Mouse (Mus musculus): Measurements from ENCODE around the gene Dpf3.

The Dpf3 gene

DNA sequence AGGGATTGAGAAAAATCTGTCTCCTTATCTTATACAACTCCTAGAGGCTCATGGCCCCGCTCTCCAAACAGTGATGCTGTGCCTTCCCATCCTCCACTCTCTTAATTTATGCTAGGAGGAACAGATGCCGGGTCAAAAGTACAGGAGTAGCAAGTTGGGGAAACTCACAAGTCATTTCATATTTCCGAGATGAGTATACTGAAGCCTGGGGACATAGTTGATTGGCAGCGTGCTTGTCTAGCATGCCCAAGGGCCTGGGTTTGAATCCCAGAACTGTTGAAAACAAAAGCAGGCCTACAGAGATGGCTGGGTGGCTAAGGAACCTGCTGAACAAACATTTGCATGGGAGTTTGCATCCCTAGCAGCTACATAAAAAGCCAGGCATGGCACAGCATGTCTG, 72.3 kb downstream of the Dpf3 start:
- no peak for DNase-seq (ENCODE audit: extremely low spot score, low spot score)

DNA sequence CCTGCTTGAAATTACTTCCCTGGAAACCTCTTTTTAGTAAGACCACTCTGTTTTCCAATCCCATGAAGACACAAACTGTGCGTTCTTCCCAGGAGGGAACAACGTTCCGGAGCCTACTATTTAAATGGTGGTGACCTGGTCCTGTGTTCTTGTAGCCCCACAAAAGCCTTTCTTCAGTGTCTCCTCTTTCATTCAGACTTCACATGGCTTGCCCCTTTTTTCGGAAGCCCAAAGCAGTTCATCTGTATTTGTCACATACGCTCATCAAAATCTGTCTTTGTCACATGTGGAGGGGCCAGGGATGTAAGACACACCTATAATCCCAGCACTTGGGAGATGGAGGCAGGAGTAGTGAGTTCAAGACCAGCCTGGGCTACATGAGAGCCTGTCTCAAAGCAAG, 73.8 kb downstream of the Dpf3 start:
- no peak for DNase-seq (ENCODE audit: extremely low spot score, low spot score)

DNA sequence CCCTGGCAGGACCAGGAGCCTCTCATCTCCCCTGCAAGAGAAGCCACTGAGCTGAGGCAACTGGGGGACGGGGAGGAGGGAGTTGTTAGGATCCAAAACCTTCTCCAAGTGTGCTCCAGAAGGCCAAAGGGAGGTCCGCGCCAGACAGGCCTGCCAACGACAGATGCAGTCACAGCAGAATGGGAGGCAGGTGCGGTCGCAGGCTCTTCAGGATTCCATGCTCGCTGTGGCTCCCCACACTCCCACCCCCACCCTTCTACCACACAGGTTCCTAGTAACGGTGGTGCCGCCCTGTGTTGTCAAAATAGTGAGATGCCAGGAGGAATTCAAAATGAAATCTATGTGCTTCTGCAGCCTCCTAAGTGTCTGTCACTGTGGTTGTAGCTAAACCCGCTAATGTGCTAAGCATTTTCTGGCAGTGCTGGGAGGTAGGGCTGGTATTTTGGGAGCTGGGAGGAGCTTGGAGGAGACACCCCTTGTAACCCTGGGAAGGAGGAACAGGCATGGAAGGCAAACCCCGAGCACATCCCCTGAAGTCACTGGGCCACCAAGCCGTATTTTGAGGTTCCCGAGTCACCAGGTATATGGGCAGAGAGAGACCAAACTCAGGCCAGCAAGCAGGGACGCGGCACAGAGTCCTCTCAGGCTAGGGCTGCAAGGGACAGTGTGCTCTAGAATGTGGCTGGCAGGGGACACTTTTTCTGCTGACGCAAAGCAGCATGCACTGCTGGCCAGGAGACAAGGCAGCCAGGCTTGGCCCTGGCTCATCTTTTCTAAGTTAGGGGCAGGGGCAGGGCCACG, 75.6 kb downstream of the Dpf3 start:
- no peak for DNase-seq (ENCODE audit: extremely low spot score, low spot score)

DNA sequence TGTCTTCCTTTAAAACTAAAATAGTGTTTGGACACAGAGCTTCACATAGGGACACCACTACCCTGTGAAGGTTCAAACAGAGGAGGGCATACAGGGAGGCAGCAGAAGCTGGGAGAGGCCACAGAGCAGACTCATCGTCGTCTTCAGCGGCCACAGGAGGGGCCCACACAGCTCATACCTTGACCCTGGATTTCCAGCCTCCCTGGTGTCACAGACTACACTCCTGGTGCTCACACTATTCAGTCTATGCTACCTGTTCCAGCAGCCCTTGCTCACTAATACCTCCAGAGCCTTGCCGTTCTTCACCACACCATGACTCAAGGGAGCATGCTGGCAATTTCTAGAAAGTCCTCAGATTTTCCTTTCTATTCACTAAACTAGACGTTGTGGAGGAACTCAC, 76.5 kb downstream of the Dpf3 start:
- no peak for DNase-seq (ENCODE audit: extremely low spot score, low spot score)

DNA sequence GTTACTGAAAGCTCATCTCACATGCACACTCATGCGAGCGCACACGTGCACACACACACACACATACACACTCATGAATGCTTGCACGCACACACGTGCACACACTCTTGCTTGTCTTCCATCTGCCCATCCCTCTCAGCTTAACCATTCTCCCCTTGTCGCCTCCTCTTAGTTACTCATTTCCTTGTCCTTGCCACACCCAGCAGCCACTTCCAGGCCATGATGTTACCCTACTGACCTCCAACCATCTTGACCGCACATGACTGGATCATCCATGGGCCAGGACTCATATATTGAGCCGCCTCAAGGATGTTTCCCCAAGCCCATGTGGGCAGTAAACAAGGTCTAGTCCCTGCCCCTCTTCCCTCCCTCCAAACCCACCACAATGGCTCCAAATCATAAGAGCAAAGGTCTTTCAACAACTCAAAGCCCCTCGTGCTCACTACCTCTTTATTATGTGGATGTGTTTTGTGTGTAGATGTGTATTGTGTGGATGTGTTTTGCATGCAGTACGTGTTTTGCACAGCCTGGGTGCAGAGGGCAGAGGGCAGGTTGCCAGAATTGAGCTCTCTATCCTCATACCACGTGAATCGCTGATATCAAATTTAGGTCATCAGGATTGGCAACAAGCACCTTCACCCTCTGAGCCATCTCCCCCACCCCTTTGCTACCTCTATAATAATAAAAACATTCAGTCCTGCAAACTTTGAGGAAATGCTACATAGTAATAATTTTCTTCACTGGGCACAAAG, 82.0 kb downstream of the Dpf3 start:
- no peak for DNase-seq (ENCODE audit: extremely low spot score, low spot score)

GRCm38 (mm10) chr12:83402270-83402669, 85.2 kb downstream of the Dpf3 start:
- DNase-seq (ENCODE audit: extremely low spot score, low spot score) = no peak

DNA sequence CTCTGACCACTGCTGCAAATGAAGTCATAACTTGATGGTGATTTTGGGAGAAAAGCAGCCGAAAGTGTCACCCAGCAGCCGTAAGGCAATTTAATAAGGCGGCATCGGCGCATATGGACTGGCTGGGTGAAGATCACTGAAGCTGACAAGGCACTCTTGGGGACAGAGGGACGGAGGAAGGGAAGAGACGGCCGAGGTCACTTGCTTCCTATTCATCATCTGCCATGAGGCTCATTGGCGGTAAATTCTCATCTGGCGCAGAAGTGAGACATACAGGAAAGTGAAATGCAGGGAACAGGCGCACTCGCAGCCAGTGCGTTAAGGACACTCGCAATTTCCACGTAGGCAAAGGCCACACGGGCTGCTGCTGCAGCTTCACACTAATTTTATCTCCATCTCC, 95.5 kb downstream of the Dpf3 start:
- no peak for DNase-seq (ENCODE audit: extremely low spot score, low spot score)

GRCm38 (mm10) chr12:83387554-83387953, 100.0 kb downstream of the Dpf3 start:
- DNase-seq (ENCODE audit: extremely low spot score, low spot score) = no peak

- DNase-seq (ENCODE audit: extremely low spot score, low spot score) = no peak
Observed at GRCm38 (mm10) chr12:83381072-83381471, 106.4 kb downstream of the Dpf3 start.

- DNase-seq (ENCODE audit: extremely low spot score, low spot score) = no peak
Observed at GRCm38 (mm10) chr12:83380016-83380415, 107.5 kb downstream of the Dpf3 start.

GRCm38 (mm10) chr12:83375015-83375831, 112.3 kb downstream of the Dpf3 start:
- no peak for DNase-seq (ENCODE audit: extremely low spot score, low spot score)

DNA sequence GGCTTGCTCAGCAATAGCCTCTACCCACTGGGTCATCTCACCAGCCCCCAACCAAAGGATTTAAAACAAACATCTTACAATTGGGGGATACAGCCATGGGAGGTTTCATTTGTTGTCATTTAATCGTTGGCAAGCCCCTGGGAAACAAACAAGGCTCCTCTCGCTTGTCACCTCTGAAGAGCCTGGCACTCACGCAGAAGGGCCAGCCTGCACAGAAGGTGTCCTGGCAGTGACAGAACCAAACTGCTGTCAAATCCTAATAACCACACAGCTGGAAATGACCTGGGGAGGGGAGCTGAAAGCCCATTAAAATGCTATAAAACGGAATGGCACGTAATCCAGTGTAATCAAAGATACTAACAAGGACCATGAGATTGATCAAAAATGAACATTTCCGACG, 114.4 kb downstream of the Dpf3 start:
- no peak for DNase-seq (ENCODE audit: extremely low spot score, low spot score)

DNA sequence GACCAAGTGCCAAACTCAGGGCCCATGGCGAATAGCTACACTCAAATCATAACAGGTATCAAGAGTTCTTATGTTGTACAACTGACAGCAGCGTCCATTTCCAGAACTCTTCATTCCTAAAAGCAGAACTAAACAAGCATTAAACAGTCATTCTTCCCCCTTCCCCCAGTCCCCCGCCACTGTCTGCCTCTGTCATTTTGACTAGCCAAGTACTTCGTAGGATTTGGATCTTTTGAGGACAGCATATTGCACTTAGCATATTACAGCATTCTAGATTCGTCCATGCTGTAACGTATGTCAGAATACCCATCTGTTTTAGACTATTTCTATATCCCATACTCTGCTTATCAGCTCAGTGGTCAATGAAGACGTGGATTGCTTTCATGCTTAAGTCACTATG, 115.2 kb downstream of the Dpf3 start:
- no peak for DNase-seq (ENCODE audit: extremely low spot score, low spot score)

DNA sequence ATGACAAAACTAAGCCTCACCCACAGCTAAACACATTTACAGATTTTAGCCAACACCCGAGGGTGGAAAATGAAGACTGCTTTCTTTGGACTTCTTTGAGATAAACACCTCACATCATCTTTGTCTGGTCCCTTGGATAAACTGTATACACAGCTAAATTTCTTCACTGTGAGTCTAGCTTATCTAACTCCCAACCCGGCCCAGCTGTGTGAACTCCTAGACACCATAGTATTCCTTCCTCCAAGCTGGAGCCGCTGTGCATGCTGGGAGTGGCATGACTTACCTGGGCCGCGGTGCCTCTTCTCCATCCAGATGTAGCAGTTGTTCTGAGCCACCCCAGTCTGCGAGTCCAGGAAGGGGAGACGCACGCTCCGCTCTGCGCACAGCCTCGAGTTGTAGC, 117.3 kb downstream of the Dpf3 start:
- no peak for DNase-seq (ENCODE audit: extremely low spot score, low spot score)

DNA sequence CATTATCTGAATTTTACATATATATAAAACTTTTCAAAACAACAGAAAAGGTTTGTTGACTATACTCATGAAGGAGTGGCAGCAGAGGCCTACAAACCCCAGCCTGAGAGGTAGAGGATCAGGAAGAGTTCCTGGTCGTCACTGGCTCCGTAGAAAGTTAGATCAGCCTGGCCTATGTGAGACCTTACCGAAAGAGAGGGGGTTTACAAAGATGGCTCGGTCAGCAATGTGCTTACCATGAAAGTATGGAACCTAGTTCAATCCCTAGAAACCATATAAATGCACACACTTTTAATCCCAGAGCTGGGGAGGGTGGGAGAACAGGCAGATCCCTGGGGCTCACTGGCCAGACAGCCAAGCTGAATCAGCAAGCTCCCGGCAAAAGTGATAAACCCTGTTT, 118.1 kb downstream of the Dpf3 start:
- DNase-seq (ENCODE audit: extremely low spot score, low spot score) = no peak

- no peak for DNase-seq (ENCODE audit: extremely low spot score, low spot score)
Observed at GRCm38 (mm10) chr12:83367486-83367885, 120.0 kb downstream of the Dpf3 start.

- DNase-seq (ENCODE audit: extremely low spot score, low spot score) = no peak
Observed at GRCm38 (mm10) chr12:83364771-83365170, 122.7 kb downstream of the Dpf3 start.

GRCm38 (mm10) chr12:83361801-83362200, 125.7 kb downstream of the Dpf3 start:
- DNase-seq (ENCODE audit: extremely low spot score, low spot score) = no peak

DNA sequence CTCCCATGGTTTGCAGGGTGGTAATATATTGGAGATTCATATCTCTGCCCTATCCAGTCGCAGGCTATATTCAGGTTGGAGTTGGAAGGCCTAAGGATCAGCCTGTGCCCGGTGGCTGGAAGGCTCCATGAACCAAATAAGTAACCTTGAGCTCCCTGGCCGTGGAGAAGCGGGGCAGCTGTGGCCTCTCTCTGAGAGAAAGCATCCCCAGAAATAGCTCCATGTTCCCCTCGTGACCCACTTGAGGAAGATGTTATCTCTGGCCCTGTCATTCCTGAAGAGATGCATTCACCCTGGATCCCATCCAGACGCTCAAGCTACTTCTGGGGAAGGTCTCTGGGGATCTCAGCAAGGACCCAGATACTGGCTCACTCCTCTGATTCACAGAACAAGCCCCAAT, 134.9 kb downstream of the Dpf3 start:
- no peak for DNase-seq (ENCODE audit: extremely low spot score, low spot score)

DNA sequence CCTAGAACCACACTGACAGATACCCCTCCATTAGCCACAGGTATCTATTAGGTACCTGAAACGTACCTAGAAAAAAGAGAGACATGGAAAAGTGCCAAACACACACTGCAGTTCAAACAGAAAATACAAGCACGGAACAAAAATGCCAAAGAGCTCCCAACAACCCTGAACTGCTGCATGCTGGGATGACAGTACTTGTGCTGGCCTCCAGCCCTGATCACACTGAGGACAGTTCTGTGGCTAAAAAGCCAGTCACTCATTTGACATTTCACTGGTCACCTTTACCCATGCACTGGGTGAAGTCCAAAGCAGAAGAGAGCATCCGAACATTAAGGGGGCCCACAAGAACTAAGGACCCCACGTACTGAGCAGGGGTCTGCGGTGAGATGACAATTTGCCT, 137.8 kb downstream of the Dpf3 start:
- no peak for DNase-seq (ENCODE audit: extremely low spot score, low spot score)

DNA sequence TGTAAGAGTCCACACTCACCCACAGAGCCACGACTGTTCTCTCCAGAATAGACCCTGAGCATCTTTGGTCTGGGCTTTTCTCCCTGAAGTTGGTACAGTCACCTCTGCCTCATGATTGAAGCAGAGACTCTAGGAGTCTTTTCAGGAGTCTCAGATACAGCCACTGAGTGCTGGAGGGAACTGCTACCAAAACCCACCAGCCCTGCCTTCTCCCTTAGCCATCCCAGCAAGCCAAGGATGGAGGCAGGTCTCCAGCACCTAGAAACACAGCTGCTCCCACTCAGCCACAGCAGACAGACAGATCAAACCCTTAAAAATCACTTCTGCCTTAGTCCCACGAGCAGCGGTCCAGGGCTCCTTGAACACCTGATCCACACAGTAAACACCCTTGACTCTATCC, 139.3 kb downstream of the Dpf3 start:
- no peak for DNase-seq (ENCODE audit: extremely low spot score, low spot score)

DNA sequence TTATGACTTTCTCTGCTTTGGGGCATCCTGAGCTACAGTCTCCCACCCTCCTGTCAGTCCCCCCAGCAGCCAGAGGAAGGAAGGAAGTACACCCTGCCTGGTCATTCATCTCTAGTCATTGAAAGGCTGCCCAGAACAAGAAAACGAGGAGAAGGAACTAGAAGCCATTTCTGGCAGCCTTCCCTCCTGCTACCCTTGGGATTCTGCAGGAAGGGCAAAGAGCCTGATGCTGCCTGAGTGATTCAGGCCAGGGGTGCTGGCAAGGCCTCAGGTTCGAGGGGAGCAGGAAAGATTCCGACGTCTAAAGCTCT, 144.7 kb downstream of the Dpf3 start:
- DNase-seq (ENCODE audit: extremely low spot score, low spot score) = no peak

Measured in neural tube, embryonic 10.5 days (tissue).